Mouse (Mus musculus): ENCODE measurements around the gene Cdkn1b.

Cdkn1b gene

DNA sequence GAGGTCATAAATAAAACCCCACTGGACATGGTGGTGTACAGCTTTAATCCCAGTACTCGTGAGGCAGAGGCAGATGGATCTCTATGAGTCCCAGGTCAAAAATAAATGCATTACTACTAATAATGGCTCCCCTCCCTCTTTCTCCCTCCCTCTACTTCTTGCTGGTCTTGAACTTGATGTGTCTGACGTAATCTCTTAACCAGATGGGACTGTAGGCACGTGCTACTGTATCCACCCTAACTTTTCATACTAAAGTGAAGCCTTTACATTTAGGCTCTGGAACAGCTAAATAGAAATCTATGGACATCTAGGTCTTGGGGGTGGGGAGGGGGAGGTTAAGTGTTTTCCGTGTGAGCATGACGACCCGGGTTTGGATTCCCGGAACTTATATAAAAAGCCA, 10.2 kb downstream of the Cdkn1b start:
- no peak for DNase-seq

DNA sequence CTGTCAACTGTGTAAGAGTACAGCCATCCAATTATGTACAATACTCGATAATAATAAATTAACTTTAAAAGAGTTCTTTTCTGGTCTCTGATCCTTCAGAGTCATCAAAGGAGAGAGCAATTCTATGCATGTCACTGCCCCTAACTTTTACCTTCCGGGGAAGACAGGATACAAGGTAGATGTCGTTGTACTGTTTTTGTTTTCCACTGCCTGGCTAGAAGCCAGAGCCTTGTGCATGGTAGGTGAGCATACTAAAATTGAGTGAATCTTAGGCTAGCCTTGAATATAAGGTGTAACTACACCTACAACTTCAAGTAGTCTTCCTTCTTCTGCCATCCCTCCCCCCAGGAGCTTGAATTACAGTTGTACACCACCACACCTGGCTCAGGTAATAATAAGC, 10.9 kb downstream of the Cdkn1b start:
- DNase-seq: no peak

GRCm38 (mm10) chr6:134932486-134933206, 12.4 kb downstream of the Cdkn1b start:
- DNase-seq: no peak

- no peak for DNase-seq
Measured at GRCm38 (mm10) chr6:134933207-134933558, 13.0 kb downstream of the Cdkn1b start.

DNA sequence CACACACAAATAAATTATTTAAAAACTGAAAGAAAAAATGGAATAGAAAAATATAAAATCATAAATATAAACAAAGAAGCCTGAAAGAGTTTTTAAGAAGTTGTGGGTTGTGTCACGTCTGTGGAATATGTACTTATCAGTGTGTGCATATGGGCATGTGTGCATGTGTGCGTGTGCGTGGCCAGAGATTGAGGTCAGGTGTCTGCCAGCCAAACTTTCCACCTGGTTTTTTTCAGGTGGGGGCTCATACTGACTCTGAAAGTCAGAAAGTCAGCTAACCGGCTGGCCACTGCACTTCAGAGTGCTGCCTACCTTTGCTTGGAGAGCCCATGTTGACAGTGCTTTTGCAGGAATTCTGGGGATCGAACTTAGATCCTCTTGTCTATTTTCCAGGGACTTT, 14.1 kb downstream of the Cdkn1b start:
- DNase-seq: no peak

- DNase-seq: no peak
Measured at GRCm38 (mm10) chr6:134939781-134940180, 19.6 kb downstream of the Cdkn1b start.

DNA sequence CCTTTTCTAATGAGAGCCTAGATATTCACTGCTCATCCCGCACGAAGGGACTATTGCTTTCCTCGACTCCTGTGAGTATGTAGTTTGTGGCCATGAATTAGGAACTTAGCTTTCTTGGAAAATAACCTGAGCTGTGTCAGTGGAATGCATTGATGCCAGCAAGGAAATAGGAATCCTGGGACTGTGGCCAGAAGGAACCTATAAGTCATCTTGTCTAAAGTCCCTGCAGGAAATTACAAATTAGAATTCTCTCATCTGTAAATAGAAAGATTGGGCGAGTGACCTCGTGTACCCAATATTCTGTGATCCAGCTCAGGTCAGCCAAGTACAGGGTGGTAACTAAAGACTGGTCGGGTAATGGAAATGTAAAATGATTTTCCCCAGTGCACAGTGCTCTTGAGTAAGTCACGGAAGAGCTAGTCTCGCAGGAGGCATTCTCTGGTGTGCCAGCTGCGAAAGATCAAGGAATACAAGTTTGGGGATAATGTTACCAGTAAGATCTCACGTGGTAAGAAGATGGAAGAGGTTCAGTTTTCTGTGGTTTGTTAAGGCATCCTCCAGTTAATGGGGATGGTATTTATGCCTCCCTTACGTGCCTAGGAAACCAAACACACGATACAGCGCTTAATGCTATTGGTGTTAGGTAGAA, 23.7 kb downstream of the Cdkn1b start:
- no peak for DNase-seq

- no peak for DNase-seq
Measured at GRCm38 (mm10) chr6:134946054-134946453, 25.9 kb downstream of the Cdkn1b start.

DNA sequence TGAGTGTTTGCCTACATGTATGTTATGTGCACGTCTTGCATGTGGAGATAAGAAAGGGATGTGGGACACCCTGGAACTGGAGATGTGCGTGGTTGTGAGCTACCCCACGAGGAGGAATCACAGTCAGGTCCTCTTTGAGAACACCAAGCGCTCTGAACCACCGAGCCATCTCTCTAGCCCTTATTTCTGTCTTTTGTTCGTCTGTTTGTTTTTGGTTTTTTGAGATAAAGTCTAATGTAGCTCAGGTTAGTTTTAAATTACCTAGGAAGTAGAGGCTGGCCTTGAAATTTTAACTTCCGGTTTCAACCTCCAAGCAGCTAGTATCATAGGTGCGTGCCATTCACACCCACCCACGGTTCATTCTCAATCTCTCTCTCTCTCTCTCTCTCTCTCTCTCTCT, 26.7 kb downstream of the Cdkn1b start:
- DNase-seq: no peak

GRCm38 (mm10) chr6:134947311-134948087, 27.3 kb downstream of the Cdkn1b start:
- DNase-seq: peak; percentile 79 to 86

DNA sequence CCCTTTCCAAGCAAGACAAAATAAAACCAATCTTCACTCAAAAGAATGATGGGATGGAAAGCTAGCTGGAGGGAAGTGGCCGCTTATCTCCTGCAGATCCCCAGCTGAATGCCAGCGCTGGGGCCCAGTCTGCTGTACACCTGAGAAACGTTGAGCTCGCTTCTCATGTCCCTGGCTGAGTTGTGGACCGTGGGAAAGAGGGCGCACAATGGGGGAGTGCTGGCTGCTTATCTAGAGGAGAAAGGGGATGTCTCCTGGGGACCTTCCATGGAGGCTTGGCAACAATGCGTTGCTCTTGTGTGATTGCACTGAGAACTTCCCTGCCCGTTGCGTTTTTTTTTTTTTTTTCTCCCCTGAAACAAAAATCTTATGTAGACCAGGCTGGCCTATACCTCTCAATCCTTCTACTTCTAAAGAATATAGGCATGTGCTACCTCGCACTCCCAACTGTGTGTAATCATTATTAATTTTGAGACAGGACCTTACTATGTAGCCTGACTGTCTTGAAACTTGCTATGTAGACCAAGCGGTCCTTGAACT, 28.4 kb downstream of the Cdkn1b start:
- DNase-seq: no peak

DNA sequence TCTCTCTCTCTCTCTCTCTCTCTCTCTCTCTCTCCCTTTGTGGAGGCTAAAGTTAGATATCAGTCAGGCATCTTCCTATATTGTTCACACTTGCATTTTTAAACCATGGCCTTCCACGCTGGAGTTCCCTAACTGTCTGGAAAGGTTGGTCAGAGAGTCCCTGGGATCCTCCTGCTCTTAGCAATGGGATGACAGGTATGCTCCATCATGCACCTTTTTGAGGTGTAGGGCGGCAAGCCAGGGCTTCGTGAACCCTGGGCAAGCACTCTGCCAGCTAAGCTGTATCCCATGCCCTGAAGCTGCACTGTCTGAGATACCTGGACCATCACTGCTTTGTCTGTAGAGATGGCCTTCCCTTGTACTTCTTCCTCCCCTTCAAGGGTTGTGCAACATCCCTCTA, 29.0 kb downstream of the Cdkn1b start:
- DNase-seq: no peak

DNA sequence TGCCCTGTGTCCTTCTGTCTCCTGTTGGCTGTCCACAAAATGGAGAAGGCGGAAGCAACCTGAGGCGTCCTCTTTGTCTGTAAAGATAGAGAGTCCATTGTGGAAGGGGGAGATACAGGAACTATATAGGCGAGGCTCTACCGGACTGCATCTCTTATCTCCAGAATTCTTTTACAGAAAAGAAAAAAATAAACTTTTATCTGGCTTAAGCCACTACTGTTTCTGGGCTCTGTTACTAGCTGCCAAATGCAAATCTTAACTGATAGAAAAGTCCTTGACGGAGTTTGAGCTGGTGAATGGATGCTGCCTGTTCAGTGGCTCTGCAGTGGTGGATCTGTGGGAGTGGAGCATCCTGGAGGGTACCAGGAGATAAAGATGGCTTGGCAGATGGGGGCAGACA, 31.2 kb downstream of the Cdkn1b start:
- no peak for DNase-seq

- peak; percentile 27 to 28 for DNase-seq
Measured at GRCm38 (mm10) chr6:134953976-134954375, 33.8 kb downstream of the Cdkn1b start.

GRCm38 (mm10) chr6:134956388-134956787, 36.2 kb downstream of the Cdkn1b start:
- no peak for DNase-seq

DNA sequence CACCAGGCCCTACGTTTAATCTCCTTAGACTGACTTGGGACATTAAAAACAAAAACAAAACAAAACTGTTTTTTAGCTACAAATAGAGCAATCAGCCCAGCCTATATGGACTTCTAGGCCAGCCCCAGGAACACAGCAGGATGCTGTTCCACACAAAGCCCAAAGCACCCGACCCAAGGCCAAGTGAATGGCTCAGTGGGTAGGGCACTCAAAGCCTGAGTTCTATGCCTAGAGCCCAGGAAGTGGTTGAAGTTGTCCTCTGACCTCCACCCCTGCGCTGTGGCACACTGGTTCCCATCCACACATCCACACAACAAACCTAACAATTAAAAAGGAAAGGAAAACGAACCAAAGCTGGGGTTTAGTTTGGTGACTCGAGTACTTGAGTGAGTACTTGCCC, 41.1 kb downstream of the Cdkn1b start:
- no peak for DNase-seq

DNA sequence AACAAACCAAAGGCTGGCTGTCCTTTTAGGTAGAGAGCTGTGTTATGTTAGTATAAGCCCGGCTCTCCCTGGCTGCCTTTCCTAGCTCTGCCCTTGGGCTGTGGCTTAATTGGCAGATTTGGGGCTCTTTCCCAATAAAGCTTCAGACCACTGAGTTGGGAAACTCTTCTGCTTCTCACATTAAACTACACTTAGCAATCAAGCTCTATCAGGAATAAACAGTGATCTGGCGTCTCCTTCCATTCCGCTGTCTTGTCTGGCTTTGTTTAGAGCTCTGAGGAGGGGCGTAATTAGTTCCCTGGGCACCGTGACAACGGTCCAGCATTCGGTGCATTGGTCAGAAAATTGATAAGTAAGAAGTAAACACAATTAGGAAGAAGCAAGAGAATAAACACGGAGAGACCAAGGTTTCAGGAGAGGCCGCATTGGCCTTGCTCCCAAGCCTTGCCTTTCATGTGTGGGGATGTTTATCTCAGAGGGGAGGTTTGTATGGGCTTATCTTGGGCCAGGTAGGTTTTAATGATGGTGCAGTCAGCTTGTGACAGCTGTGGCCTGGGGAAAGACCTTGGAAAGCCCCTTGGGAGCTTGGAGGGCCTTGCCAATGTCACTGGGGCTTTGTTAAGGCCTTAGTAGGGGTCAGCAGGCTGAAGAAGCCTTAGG, 41.8 kb downstream of the Cdkn1b start:
- DNase-seq: peak; percentile 46 to 53

- peak in 1 of 2 experiments; percentile 18 for DNase-seq
Measured at GRCm38 (mm10) chr6:134962518-134962893, 42.3 kb downstream of the Cdkn1b start.

GRCm38 (mm10) chr6:134963910-134964309, 43.7 kb downstream of the Cdkn1b start:
- DNase-seq: no peak

- no peak for DNase-seq
Measured at GRCm38 (mm10) chr6:134966681-134967080, 46.5 kb downstream of the Cdkn1b start.

- DNase-seq: no peak
Measured at GRCm38 (mm10) chr6:134968326-134968725, 48.1 kb downstream of the Cdkn1b start.

DNA sequence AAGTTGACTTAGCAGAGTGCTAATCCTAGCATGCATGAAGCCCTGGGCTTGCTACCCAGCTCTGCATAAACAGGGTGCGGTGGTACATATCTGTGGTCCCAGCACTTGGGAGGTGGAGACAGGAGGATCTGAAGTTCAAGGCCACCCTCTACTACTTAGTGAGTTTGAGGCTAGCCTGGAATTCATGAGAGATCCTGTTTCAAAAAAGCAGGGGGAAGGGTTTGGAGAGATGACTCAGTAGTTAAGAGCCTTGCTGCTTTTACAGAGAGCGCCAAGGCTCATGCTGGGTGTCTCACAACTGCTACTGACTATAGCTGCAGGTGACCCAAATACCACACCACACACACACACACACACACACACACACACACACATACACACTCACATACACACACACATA, 49.3 kb downstream of the Cdkn1b start:
- no peak for DNase-seq

DNA sequence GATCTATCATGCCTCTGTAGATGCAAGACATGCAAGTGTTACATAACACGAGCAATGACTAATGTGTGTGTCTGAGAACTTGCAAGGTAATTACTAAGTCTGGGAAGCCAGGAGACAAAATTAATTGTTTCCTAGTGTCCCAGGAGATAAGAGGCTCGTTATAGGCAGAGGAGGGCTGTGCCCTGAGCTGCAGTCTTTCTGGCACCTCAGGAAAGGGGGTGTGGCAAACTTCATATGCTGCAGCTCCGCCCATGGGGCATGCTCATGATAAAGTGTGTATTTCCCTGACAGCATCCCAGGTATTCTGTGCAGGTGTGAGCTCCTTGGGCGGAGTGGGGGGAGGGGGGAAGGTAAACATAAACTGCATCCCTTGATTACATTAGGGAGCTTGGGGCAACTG, 51.9 kb downstream of the Cdkn1b start:
- DNase-seq: no peak

Data from cerebellum, postnatal 10 days (tissue).